Mouse (Mus musculus) forebrain, postnatal 0 days (tissue): ENCODE measurements around the gene Slc17a4. TPM values are rescaled to one million over a fixed set of nuclear protein-coding genes. Genes with fewer than 3 reads are reported as not detected.

ENCODE experiments used
- ATAC-seq: fragments of 200-750 bp; cut with Nextera tagmentation; 2 replicates; pipeline ENCODE4 v1.8.0; 2017; ENCODE audit warnings: mild to moderate bottlenecking, moderate library complexity
- DNase-seq: peaks from one replicate; pipeline ENCODE4 v3.0.0-alpha.2; 2015
- H3K27ac ChIP-seq: fragments of 300-500 bp; sonication (generic); 2 replicates; pipeline ENCODE4 v1.5.1; 2014; ENCODE audit warnings: low read depth, mild to moderate bottlenecking, antibody characterized with exemption, low read length, moderate library complexity, mixed read lengths
- H3K27me3 ChIP-seq: fragments of 300-500 bp; sonication (generic); 2 replicates; pipeline ENCODE4 v1.6.1; 2014; ENCODE audit warnings: mild to moderate bottlenecking, low read length, mixed read lengths; ENCODE audit not compliant: insufficient read depth
- H3K36me3 ChIP-seq: fragments of 300-500 bp; sonication (generic); 2 replicates; pipeline ENCODE4 v1.6.1; 2014; ENCODE audit warnings: mild to moderate bottlenecking, moderate library complexity; ENCODE audit not compliant: insufficient read depth
- H3K4me1 ChIP-seq: fragments of 300-500 bp; sonication (generic); 2 replicates; pipeline ENCODE4 v1.6.1; 2014; ENCODE audit warnings: antibody characterized with exemption; ENCODE audit not compliant: insufficient read depth
- H3K4me2 ChIP-seq: fragments of 300-500 bp; sonication (generic); 2 replicates; pipeline ENCODE4 v1.6.1; 2014; ENCODE audit warnings: low read depth, mild to moderate bottlenecking, moderate library complexity
- H3K4me3 ChIP-seq: fragments of 300-500 bp; sonication (generic); 2 replicates; pipeline ENCODE4 v1.5.1; 2014; ENCODE audit warnings: low read depth, low read length, mixed read lengths
- H3K9ac ChIP-seq: fragments of 300-500 bp; sonication (generic); 2 replicates; pipeline ENCODE4 v1.6.1; 2014; ENCODE audit warnings: mild to moderate bottlenecking
- H3K9me3 ChIP-seq: fragments of 300-500 bp; sonication (generic); 2 replicates; pipeline ENCODE4 v1.6.1; 2016; ENCODE audit warnings: low read length
- CTCF ChIP-seq: sonication (generic); IDR thresholded peaks from 2 replicates; pipeline ENCODE4 v1.5.1; 2016; ENCODE audit warnings: antibody characterized with exemption, control low read depth, low read depth
- whole genome bisulfite sequencing: fragments of 180-500 bp; shearing (Covaris S2); extraction: QIAGEN DNeasy Blood & Tissue Kit; methylation state at CpG from one replicate; pipeline ENCODE4 v1.1.7; 2014; 5-methylcytosine and 5-hydroxymethylcytosine counted together
- polyA plus RNA-seq: library from polyadenylated mRNA; unstranded; fragments of >200 nt; fragmentation: Nextera tagmentation; extraction: Ambion mirVana; gene quantifications from 2 replicates; pipeline ENCODE4 v1.2.1, GENCODE M21; 2015
- total RNA-seq: library from RNA; depleted of rRNA; stranded (reverse); fragments of >200 nt; gene quantifications from 2 replicates; pipeline ENCODE4 v1.2.3, GENCODE M21; 2014

Gene Slc17a4
- total and polyA plus RNA-seq, 2 experiments from 2014 or later = not detected

DNA sequence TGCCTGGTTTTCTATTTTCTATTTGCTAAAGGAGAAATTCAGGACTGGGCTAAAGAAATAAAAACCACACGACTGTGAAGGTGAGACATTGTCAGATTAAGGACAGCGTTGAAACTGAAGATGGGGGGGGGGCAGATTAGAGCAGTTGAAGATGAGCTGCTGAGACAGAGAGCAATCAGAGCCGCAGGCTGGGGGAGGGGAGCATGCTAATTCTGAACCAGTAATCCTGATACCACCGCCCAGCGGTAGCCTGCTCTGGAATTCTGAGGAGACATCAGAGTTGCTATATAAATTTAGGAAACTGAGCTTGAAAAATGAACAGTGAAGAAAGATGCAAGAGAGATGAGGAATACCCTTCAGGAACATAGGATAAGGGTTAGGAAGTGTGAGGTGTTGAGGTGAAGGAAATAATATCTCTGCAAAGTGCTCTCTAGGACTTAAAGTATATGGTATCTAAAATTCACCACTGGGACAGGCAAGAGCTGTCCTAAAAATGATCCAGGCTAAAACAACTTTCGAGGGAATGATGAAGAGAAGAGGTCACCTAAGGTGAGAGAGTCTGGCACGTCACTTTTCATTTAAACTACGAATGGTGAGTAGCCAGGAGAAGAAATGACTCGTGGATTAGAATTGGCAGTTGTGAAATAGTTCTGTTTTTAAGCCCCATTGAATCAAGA, 22.1 kb downstream of the Slc17a4 start:
- no peaks in the 10 kb centered on the region for H3K27me3 ChIP-seq
- H3K9me3 ChIP-seq = no peaks in the 10 kb centered on the region
- DNase-seq (peak; percentile 7), ATAC-seq (no peak)
- H3K27ac ChIP-seq = no peak overlapping the region
- no peaks in the 10 kb centered on the region for H3K36me3 ChIP-seq
- WGBS = 25% methylated on average over 9 of the region's 9 CpGs
- no peak overlapping the region for H3K4me2 ChIP-seq
- no peaks in the 10 kb centered on the region for H3K4me1 ChIP-seq
- no peak for TF ChIP-seq CTCF
- no peak overlapping the region for H3K9ac ChIP-seq
- H3K4me3 ChIP-seq = no peak overlapping the region

DNA sequence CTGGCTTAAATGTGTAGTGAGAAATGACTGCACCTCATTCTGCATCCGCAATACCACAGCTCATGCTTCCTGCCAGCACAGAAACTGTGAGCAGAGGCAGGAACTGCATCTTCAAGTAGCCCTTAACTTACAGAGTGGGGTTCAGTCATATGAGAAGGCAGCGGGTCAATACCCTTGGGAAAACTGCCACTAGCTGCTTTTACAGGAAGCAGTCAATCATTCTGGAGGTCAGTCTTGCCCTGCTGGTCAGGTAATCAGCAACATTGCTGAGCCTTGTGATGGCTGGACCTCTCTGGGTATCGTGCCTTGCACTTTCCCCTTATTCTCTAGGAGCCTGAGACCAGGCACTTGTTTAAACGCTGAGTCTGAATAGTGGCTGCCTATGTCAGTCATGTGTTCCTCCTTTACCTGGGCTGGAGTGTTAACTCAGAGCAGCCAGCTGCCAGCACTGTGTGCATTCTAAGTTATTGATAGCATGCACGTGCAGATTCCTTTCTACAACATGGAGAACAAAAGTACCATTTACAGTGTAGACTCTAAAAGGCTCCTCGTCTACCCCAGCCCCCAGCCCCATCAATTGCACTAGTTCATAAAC, 25.7 kb downstream of the Slc17a4 start:
- Histone ChIP-seq H3K9me3 (no peaks in the 10 kb centered on the region), H3K27me3 (no peaks in the 10 kb centered on the region), H3K4me2 (no peak overlapping the region), H3K27ac (no peak overlapping the region), H3K9ac (no peak overlapping the region), H3K4me1 (no peaks in the 10 kb centered on the region), H3K36me3 (no peaks in the 10 kb centered on the region), H3K4me3 (no peak overlapping the region)
- DNase-seq (no peak), ATAC-seq (no peak)
- WGBS = 78% methylated on average over 6 of the region's 6 CpGs
- TF ChIP-seq CTCF = no peak

DNA sequence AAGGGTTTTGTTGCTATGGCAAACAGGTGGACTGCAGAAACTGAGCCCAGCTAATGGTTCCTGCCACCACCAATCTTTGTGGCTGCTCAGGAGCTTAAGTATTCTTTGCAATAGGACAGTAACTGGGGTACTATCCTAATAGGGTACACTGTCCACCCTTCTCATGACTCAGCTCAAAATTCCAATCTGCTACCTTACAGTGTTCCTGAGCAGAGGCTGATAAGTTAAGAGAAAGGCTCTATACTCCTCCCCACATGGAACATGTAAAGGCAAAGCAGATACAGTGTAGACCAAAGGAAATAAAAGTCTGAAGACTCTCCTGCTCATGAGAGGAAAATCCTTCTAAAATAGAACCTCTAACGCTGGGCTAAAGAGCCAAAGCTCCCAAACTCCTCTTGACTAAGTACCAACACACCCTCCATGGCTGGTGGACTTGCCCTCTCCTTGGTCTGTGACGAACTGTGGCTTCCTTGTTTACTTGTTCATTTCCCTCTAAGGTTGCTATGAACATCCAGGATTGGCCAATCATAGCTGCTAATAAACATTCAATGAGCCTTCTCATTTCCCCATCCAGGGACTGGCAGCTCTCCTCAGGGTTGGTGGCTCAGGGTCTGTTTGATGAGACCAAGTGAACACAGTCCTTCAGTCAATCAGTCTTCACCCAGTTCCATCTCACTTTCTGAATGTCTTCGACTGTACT, 27.6 kb downstream of the Slc17a4 start:
- H3K4me2 ChIP-seq = no peak overlapping the region
- H3K4me3 ChIP-seq = no peak overlapping the region
- no peak for TF ChIP-seq CTCF
- no peak for DNase-seq
- no peak for ATAC-seq
- WGBS = 86% methylated on average over 3 of the region's 3 CpGs
- H3K9me3 ChIP-seq = no peaks in the 10 kb centered on the region
- H3K36me3 ChIP-seq = no peaks in the 10 kb centered on the region
- H3K4me1 ChIP-seq = no peaks in the 10 kb centered on the region
- no peaks in the 10 kb centered on the region for H3K27me3 ChIP-seq
- H3K27ac ChIP-seq = no peak overlapping the region
- H3K9ac ChIP-seq = no peak overlapping the region

DNA sequence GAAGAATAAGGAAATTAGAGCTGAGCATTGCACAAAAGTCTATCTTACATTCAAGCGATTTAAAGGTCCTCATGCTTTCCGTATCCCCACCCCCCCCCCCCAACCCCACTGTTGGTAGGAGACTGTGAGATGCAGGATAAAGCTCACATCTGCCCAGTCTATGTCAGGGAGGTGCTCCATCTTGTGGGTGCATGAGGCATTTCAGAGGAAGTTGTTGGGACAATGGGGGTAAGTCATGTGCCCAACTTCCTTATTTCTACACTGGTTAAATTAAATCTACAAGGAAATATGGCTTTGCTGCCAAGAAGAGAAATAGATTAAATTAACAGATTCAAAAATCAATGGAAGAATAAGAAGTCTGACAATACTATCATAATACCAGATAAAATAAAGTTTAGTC, 29.3 kb downstream of the Slc17a4 start:
- Histone ChIP-seq H3K36me3 (no peaks in the 10 kb centered on the region), H3K9ac (no peak overlapping the region), H3K4me3 (no peak overlapping the region), H3K27me3 (no peaks in the 10 kb centered on the region), H3K27ac (no peak overlapping the region), H3K4me2 (no peak overlapping the region), H3K4me1 (no peaks in the 10 kb centered on the region), H3K9me3 (no peaks in the 10 kb centered on the region)
- WGBS = 41% methylated on average over 2 of the region's 2 CpGs
- DNase-seq = no peak
- TF ChIP-seq CTCF = peak; percentile 45
- ATAC-seq = peak; percentile 66

DNA sequence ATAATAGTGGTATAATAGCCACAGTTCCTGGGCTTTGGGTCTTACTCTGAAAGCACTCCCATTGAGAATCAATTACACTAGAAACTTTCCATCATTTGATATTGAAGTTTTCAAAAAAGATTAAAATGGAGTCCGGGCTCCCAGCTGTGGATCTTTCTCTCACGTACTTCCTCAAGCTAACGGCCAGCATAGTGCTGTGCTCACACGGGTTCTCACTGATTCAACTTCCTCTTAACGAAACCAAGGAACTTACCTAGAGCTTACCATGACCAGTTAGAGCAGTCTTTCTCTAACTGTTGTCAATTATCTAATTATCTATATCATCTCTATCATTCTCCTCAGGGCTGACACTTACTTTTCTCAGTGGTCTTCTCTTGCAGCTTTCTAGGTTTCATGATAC, 35.2 kb downstream of the Slc17a4 start:
- Histone ChIP-seq H3K4me3 (no peak overlapping the region), H3K36me3 (no peaks in the 10 kb centered on the region), H3K4me1 (no peaks in the 10 kb centered on the region), H3K27ac (no peak overlapping the region), H3K9ac (no peak overlapping the region), H3K9me3 (no peaks in the 10 kb centered on the region), H3K27me3 (no peaks in the 10 kb centered on the region), H3K4me2 (no peak overlapping the region)
- DNase-seq (no peak), ATAC-seq (no peak)
- TF ChIP-seq CTCF = no peak
- 81% methylated on average over 5 of the region's 5 CpGs for WGBS

DNA sequence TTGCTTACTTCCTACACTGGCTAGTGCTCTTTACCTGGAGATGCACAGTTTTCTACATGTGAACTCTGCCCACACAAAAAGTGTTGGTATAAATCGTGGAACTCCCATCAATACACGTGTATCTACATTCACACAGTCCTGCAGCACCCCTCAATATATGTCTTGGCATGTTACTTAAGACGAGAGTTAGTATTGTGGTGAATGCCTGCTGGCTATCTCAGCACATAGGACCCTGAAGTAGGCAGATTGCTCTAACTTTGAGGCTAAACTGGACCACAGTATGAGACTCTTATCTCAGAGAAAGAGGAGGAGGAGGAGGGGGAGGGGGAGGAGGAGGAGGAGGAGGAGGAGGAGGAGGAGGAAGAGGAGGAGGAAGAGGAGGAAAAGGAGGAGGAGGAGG, 35.7 kb downstream of the Slc17a4 start:
- Histone ChIP-seq H3K27ac (no peak overlapping the region), H3K9me3 (no peaks in the 10 kb centered on the region), H3K4me1 (no peaks in the 10 kb centered on the region), H3K9ac (no peak overlapping the region), H3K4me2 (no peak overlapping the region), H3K4me3 (no peak overlapping the region), H3K36me3 (no peaks in the 10 kb centered on the region), H3K27me3 (no peaks in the 10 kb centered on the region)
- WGBS = 82% methylated on average over 3 of the region's 3 CpGs
- DNase-seq (no peak), ATAC-seq (no peak)
- no peak for TF ChIP-seq CTCF

DNA sequence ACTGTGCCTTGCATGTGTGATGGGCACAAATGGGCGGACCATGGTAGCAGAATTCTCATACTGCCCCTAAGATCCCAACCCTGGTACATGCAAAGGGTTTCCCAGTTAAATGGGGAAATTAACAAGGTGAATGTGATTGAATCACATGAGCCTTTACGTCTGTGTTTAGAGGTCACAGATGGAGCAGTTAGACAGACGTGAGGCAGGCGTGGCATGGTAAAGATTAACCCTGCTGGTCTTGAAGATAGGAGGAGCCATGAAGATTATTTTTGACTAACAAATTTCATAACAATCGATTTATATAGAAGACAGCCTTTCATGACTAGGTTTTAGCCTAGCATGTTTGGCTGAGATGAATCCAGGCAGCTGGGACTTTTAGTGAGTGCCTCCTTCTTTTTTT, 41.7 kb downstream of the Slc17a4 start:
- H3K27me3 ChIP-seq = no peaks in the 10 kb centered on the region
- no peak overlapping the region for H3K4me3 ChIP-seq
- TF ChIP-seq CTCF = no peak
- DNase-seq (no peak), ATAC-seq (no peak)
- H3K4me1 ChIP-seq = no peaks in the 10 kb centered on the region
- 82% methylated on average over 5 of the region's 5 CpGs for WGBS
- no peaks in the 10 kb centered on the region for H3K36me3 ChIP-seq
- no peak overlapping the region for H3K27ac ChIP-seq
- H3K9me3 ChIP-seq = no peaks in the 10 kb centered on the region
- H3K9ac ChIP-seq = no peak overlapping the region
- H3K4me2 ChIP-seq = no peak overlapping the region
